19 mouse cellular contexts compared by ENCODE assay signal in genomic region chr8:122851692-122852545, GRCm38 (mm10). TPM values are rescaled to one million over a fixed set of nuclear protein-coding genes. Genes with fewer than 3 reads are reported as not detected.
DNase-seq lines count a peak whose midpoint lies in the region; ATAC-seq and TF ChIP-seq lines count a peak whose summit lies in the region.
"Had no signal": no experiment of that assay in that cellular context is flagged by ENCODE, and none has a peak within 500 bp of the region (broad histone marks: within the 10 kb centered on the region; RNA-seq: fewer than 3 reads in every experiment).

No protein-coding gene starts in this region.

- WGBS in heart, embryonic 10.5 days: 81% methylated on average over 12 of the region's 12 CpGs
- 79% methylated on average over 12 of the region's 12 CpGs for WGBS in limb, embryonic 15.5 days
- WGBS in lung, postnatal 0 days: 69% methylated on average over 12 of the region's 12 CpGs

- intact Hi-C loops in left cerebral cortex, postnatal 4 days (cut with DNase I): no loop called here

- H3K27ac ChIP-seq in heart, embryonic 10.5 days: peak overlapping the region; percentile 9; the same call in 1 of the 2 replicates
- no peak overlapping the region for H3K27ac ChIP-seq in limb, embryonic 15.5 days
- H3K27ac ChIP-seq in lung, postnatal 0 days (ENCODE audit: low read length): no peak overlapping the region
- H3K27ac ChIP-seq: hindbrain, embryonic 14.5 days; kidney, postnatal 0 days; layer of hippocampus, adult 2 months; macrophage; midbrain, embryonic 13.5 days had no signal

- no peak for TF ChIP-seq CTCF in lung, postnatal 0 days (IDR thresholded peaks at IDR 0.05)

- no peak for DNase-seq in heart, embryonic 10.5 days (ENCODE audit: low spot score)
- no peak for DNase-seq in heart, adult 9 months (ENCODE audit: low spot score in 2 of 2)
- DNase-seq in adrenal gland, postnatal 25 days: peak; percentile 40
- peak; percentile 97 for DNase-seq in cerebellum, adult 9-10 months
- no peak for DNase-seq in left cerebral cortex, postnatal 4 days
- DNase-seq in lung, postnatal 0 days (ENCODE audit: low spot score): no peak
- DNase-seq: lung, adult 2 months; right cerebral cortex, postnatal 14 days; thymus, postnatal 4 days had no signal

- H3K4me1 ChIP-seq in heart, embryonic 10.5 days: peaks cover 51% of the 10 kb centered on the region
- H3K4me1 ChIP-seq in limb, embryonic 15.5 days: peaks cover 35% of the 10 kb centered on the region
- no peaks in the 10 kb centered on the region for H3K4me1 ChIP-seq in lung, postnatal 0 days (ENCODE audit: insufficient read depth, low read depth, low read length)

- 0 out of 2 replicates have a peak overlapping the region, but pooled peaks have one; percentile 3 for H3K4me2 ChIP-seq in limb, embryonic 15.5 days
- no peak overlapping the region for H3K4me2 ChIP-seq in lung, postnatal 0 days (replicated peaks; ENCODE audit: low read depth, low read length)
- H3K4me2 ChIP-seq: hindbrain, embryonic 14.5 days; midbrain, embryonic 13.5 days had no signal

- H3K36me3 ChIP-seq in heart, embryonic 10.5 days: no peaks in the 10 kb centered on the region
- no peaks in the 10 kb centered on the region for H3K36me3 ChIP-seq in limb, embryonic 15.5 days
- no peaks in the 10 kb centered on the region for H3K36me3 ChIP-seq in lung, postnatal 0 days (ENCODE audit: insufficient read depth, low read length)
- H3K36me3 ChIP-seq: G1E; midbrain, embryonic 13.5 days had no signal

- H3K9ac ChIP-seq in limb, embryonic 15.5 days: no peak overlapping the region
- no peak overlapping the region for H3K9ac ChIP-seq in lung, postnatal 0 days (replicated peaks; ENCODE audit: low read depth)
- H3K9ac ChIP-seq: hindbrain, embryonic 14.5 days; midbrain, embryonic 13.5 days had no signal

- peaks cover 61% of the 10 kb centered on the region for H3K27me3 ChIP-seq in heart, embryonic 10.5 days (ENCODE audit: insufficient read depth, poor library complexity, severe bottlenecking)
- 0 out of 2 replicates have a peak, but pooled peaks cover 8% of the 10 kb centered on the region for H3K27me3 ChIP-seq in limb, embryonic 15.5 days
- H3K27me3 ChIP-seq in lung, postnatal 0 days (replicated peaks; ENCODE audit: insufficient read depth, low read length): no peaks in the 10 kb centered on the region; the same call in 1 of the 2 replicates

- no peak overlapping the region for H3K4me3 ChIP-seq in heart, embryonic 10.5 days
- no peak overlapping the region for H3K4me3 ChIP-seq in limb, embryonic 15.5 days
- no peak overlapping the region for H3K4me3 ChIP-seq in lung, postnatal 0 days (ENCODE audit: low read depth, low read length)
- H3K4me3 ChIP-seq: layer of hippocampus, adult 2 months; midbrain, embryonic 13.5 days had no signal

- H3K9me3 ChIP-seq in heart, embryonic 10.5 days: no peaks in the 10 kb centered on the region
- H3K9me3 ChIP-seq in limb, embryonic 15.5 days: no peaks in the 10 kb centered on the region
- no peaks in the 10 kb centered on the region for H3K9me3 ChIP-seq in lung, postnatal 0 days (ENCODE audit: low read length)
- H3K9me3 ChIP-seq: G1E; midbrain, embryonic 13.5 days had no signal

- ATAC-seq in limb, embryonic 15.5 days (ENCODE audit: insufficient number of reproducible peaks, low FRiP score, low TSS enrichment, low read depth): no peak
- ATAC-seq in lung, postnatal 0 days: no peak
- ATAC-seq: intestine, embryonic 16.5 days; midbrain, embryonic 13.5 days had no signal

- no peak for TF ChIP-seq EP300 in lung, postnatal 0 days (IDR thresholded peaks at IDR 0.05)

RNA-seq across cellular contexts. Expression of gene Cdh15, which starts 4.2 kb away (rescaled TPM):
- 0.41 and 0.79 TPM in 2 replicates for polyA plus RNA-seq in heart, embryonic 10.5 days (2016; fragmentation: Nextera tagmentation; extraction: Ambion mirVana)
- 0.55 TPM in 1 of 2 replicates, not detected in the other for total RNA-seq in adrenal gland, postnatal 25 days (2021)
- 16.5 and 33.3 TPM in 2 replicates for polyA plus RNA-seq in limb, embryonic 15.5 days (2015; fragmentation: Nextera tagmentation; extraction: Ambion mirVana)
- 1 to 10 TPM; 1.2 to 1.7 TPM for total RNA-seq in left cerebral cortex, postnatal 4 days (2021)
- 0.10 TPM in 1 of 2 replicates, not detected in the other for polyA plus RNA-seq in lung, postnatal 0 days (2015; fragmentation: Nextera tagmentation; extraction: Ambion mirVana)
- total RNA-seq: G1E; granulocyte monocyte progenitor cell, adult 5-6 weeks had no signal
- polyA plus RNA-seq: G1E; heart, postnatal 0 days; macrophage had no signal

Comparison
In these comparisons a context has a peak if more than half of its experiments do, and no peak if none do; other contexts are left out.
1. DNase-seq: peak in adrenal gland, postnatal 25 days (single experiment) and cerebellum, adult 9-10 months (single experiment); none in heart, embryonic 10.5 days (single experiment), heart, adult 9 months (0 of 2), left cerebral cortex, postnatal 4 days (single experiment) and lung, postnatal 0 days (single experiment).